Mouse (Mus musculus): Measurements from ENCODE around the gene Egln3. TPM values are rescaled to one million over a fixed set of nuclear protein-coding genes. Genes with fewer than 3 reads are reported as not detected.

Gene Egln3
- total and polyA plus RNA-seq, 3 experiments = 0.11 TPM; not detected in 2

DNA sequence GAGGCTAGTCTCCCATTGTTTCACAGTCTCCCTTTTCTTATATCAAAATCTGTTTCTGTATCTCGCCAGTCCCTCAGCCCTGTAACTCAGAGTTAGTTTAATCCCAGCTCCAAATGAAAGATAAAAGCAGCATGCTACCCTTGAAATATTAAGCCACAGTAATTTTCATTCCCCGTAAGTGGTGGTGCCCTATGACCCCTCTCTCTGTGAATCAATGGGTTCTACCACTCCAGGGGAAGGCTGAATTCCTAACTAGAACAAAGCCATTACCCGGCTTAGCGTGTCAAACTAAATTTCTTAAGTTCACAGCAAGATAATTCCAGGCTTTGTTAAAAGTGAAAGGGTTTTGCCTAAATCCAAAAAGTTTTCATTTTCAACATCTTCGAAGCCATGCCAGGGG lies 28.8 kb upstream of the Egln3 start (continued):
- no peak for TF ChIP-seq E2F4 (IDR thresholded peaks at IDR 0.05; ENCODE audit: insufficient replicate concordance, low read depth, low read length)
- TF ChIP-seq TBP (conservative IDR thresholded peaks at IDR 0.05; ENCODE audit: low read depth, low read length) = no peak

DNA sequence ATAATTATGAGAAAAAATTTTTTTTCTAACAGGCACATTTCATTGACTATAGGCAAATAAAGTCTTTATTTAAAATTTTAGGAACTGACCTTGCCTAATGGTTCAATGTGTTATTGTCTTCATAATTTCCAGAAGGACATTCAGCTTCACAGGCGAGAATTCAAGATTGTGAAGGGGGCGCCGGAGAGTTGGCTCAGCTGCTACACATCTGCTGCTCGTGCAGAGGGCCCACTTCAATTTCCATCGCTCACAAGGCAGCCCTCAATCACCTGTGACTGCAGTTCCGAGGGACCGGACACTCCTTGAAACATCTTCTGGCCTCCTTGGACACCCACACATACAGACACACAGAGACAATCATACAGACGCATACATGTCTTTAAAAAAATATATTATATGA lies 23.9 kb upstream of the Egln3 start:
- Histone ChIP-seq H3K4me1 (ENCODE audit: control insufficient read depth in 1 of 2, insufficient read depth in 2 of 2) (peaks cover 0 to 4% of the 10 kb centered on the region in 2 experiments; a peak in 1 of 4 replicates), H3K36me3 (replicated peaks in 1 of 2; ENCODE audit: control insufficient read depth in 1 of 2, insufficient read depth in 1 of 2, low read length in 1 of 2) (no peaks in the 10 kb centered on the region), H3K27me3 (replicated peaks) (no peaks in the 10 kb centered on the region), H3K9ac (ENCODE audit: insufficient read depth, low read depth) (no peak overlapping the region), H3K4me2 (ENCODE audit: insufficient read depth, low read depth, poor library complexity, severe bottlenecking) (no peak overlapping the region), H3K4me3 (replicated peaks in 1 of 3; ENCODE audit: low read depth in 2 of 3, low read length in 2 of 3, poor library complexity in 1 of 3) (no peak overlapping the region), H3K9me3 (replicated peaks; ENCODE audit: low read length) (no peaks in the 10 kb centered on the region), H3K79me2 (replicated peaks; ENCODE audit: control insufficient read depth, extremely low read depth, insufficient read depth, poor library complexity, severe bottlenecking) (no peaks in the 10 kb centered on the region), H3K27ac (ENCODE audit: insufficient read depth, low read depth) (no peak overlapping the region)
- in situ Hi-C loops (cut with MboI; ENCODE audit: low pct_ligation_motif_present, low pct_unique_long_range_greater_than_20kb, low sequenced_read_pairs) = no loop called here
- no peak for TF ChIP-seq MAFK (IDR thresholded peaks at IDR 0.05; ENCODE audit: insufficient replicate concordance, low read length)
- peak; percentile 26 for TF ChIP-seq RAD21 (IDR thresholded peaks at IDR 0.05; ENCODE audit: low read depth, low read length)
- peak in 1 of 2 experiments; percentile 39; a peak in 1 of 4 replicates for TF ChIP-seq CTCF (conservative IDR thresholded peaks at IDR 0.05 in 1 of 2, IDR thresholded peaks at IDR 0.05 in 1 of 2; ENCODE audit: low read depth in 2 of 2, low read length in 2 of 2)
- 0 out of 2 replicates have a peak, but pooled peaks have one; percentile 14 for TF ChIP-seq BHLHE40 (IDR thresholded peaks at IDR 0.05; ENCODE audit: low read depth, low read length)
- no peak for TF ChIP-seq E2F4 (IDR thresholded peaks at IDR 0.05; ENCODE audit: insufficient replicate concordance, low read depth, low read length)
- dilution Hi-C loops (cut with MboI; ENCODE audit: extremely low pct_ligation_motif_present, extremely low pct_unique_long_range_greater_than_20kb, low sequenced_read_pairs) = no loop called here
- DNase-seq (ENCODE audit: extremely low read depth) = no peak

DNA sequence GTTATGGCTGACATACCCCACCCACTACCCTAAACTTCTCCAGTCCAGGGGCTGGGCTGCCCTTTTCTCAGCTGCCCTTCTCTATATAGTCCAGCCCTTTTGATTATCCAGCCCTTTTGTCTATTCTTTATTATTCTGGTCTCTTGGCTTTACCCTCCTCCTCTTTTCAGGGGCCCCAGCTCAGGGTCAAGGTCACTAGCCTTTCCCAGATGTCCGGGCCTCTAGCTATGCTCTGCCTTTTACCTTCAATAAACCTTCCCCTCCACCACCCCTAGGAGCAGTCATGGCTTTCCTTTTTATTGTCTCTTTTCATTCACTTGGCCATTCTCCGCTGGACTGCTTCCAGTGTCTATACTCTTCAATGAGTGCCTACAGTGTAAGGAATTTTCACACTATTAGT lies 22.7 kb upstream of the Egln3 start:
- H3K4me1 ChIP-seq (ENCODE audit: control insufficient read depth in 1 of 2, insufficient read depth in 2 of 2) = peaks cover 0 to 4% of the 10 kb centered on the region in 2 experiments; a peak in 1 of 4 replicates
- no peaks in the 10 kb centered on the region for H3K27me3 ChIP-seq (replicated peaks)
- no peaks in the 10 kb centered on the region for H3K36me3 ChIP-seq (replicated peaks in 1 of 2; ENCODE audit: control insufficient read depth in 1 of 2, insufficient read depth in 1 of 2, low read length in 1 of 2)
- H3K9ac ChIP-seq (ENCODE audit: insufficient read depth, low read depth) = no peak overlapping the region
- H3K79me2 ChIP-seq (replicated peaks; ENCODE audit: control insufficient read depth, extremely low read depth, insufficient read depth, poor library complexity, severe bottlenecking) = no peaks in the 10 kb centered on the region
- H3K27ac ChIP-seq (ENCODE audit: insufficient read depth, low read depth) = no peak overlapping the region
- dilution Hi-C loops (cut with MboI; ENCODE audit: extremely low pct_ligation_motif_present, extremely low pct_unique_long_range_greater_than_20kb, low sequenced_read_pairs) = no loop called here
- H3K4me2 ChIP-seq (ENCODE audit: insufficient read depth, low read depth, poor library complexity, severe bottlenecking) = no peak overlapping the region
- TF ChIP-seq RCOR1 (conservative IDR thresholded peaks at IDR 0.05; ENCODE audit: low read depth, low read length) (no peak), EP300 (IDR thresholded peaks at IDR 0.05; ENCODE audit: low read length) (no peak), IRF4 (IDR thresholded peaks at IDR 0.05; ENCODE audit: low read depth, low read length) (no peak), NRF1 (IDR thresholded peaks at IDR 0.05; ENCODE audit: low read depth, low read length) (no peak), UBTF (IDR thresholded peaks at IDR 0.05; ENCODE audit: low read depth, low read length) (no peak)
- no peak overlapping the region for H3K4me3 ChIP-seq (replicated peaks in 1 of 3; ENCODE audit: low read depth in 2 of 3, low read length in 2 of 3, poor library complexity in 1 of 3)
- H3K9me3 ChIP-seq (replicated peaks; ENCODE audit: low read length) = no peaks in the 10 kb centered on the region
- in situ Hi-C loops (cut with MboI; ENCODE audit: low pct_ligation_motif_present, low pct_unique_long_range_greater_than_20kb, low sequenced_read_pairs) = no loop called here
- no peak for DNase-seq (ENCODE audit: extremely low read depth)

DNA sequence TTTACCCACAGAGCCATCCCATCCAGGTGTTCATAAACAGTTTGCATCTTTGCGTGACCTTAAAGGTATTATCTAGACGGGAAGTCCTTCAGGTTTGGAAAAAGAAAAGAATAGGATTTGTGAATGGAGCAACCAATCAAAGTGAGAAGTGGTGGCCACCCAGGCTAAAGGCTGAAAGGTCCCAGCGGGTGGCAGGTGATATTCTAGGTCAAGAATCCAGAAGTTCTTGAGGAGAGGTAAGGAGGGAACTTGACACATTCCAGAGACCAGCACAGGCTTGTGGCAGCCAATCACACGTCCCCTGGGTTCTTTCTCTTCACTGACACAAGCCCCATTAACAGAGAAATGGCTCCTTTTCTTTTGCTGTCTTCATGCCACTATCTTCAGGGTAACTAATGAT lies 21.9 kb upstream of the Egln3 start:
- in situ Hi-C loops (cut with MboI; ENCODE audit: low pct_ligation_motif_present, low pct_unique_long_range_greater_than_20kb, low sequenced_read_pairs) (no loop called here), dilution Hi-C loops (cut with MboI; ENCODE audit: extremely low pct_ligation_motif_present, extremely low pct_unique_long_range_greater_than_20kb, low sequenced_read_pairs) (no loop called here)
- no peak for TF ChIP-seq CTCF (conservative IDR thresholded peaks at IDR 0.05 in 1 of 2, IDR thresholded peaks at IDR 0.05 in 1 of 2; ENCODE audit: low read depth in 2 of 2, low read length in 2 of 2)
- no peak for TF ChIP-seq EP300 (IDR thresholded peaks at IDR 0.05; ENCODE audit: low read length)
- no peak for TF ChIP-seq CHD1 (IDR thresholded peaks at IDR 0.05; ENCODE audit: low read depth, low read length)
- TF ChIP-seq POLR2AphosphoS2 (IDR thresholded peaks at IDR 0.05; ENCODE audit: low read depth, low read length) = no peak
- no peak for TF ChIP-seq GABPA (IDR thresholded peaks at IDR 0.05; ENCODE audit: insufficient replicate concordance, low read depth, low read length)
- TF ChIP-seq E2F4 (IDR thresholded peaks at IDR 0.05; ENCODE audit: insufficient replicate concordance, low read depth, low read length) = no peak
- TF ChIP-seq MAZ (IDR thresholded peaks at IDR 0.05; ENCODE audit: low read depth, low read length) = no peak
- TF ChIP-seq ZNF384 (IDR thresholded peaks at IDR 0.05; ENCODE audit: low read depth, low read length) = no peak
- TF ChIP-seq CHD2 (IDR thresholded peaks at IDR 0.05; ENCODE audit: low read length) = no peak
- H3K36me3 ChIP-seq (replicated peaks in 1 of 2; ENCODE audit: control insufficient read depth in 1 of 2, insufficient read depth in 1 of 2, low read length in 1 of 2) = no peaks in the 10 kb centered on the region
- H3K9ac ChIP-seq (ENCODE audit: insufficient read depth, low read depth) = no peak overlapping the region
- no peak overlapping the region for H3K27ac ChIP-seq (ENCODE audit: insufficient read depth, low read depth)
- H3K4me1 ChIP-seq (ENCODE audit: control insufficient read depth in 1 of 2, insufficient read depth in 2 of 2) = peaks cover 0 to under 1% of the 10 kb centered on the region in 2 experiments; a peak in 1 of 4 replicates
- H3K4me2 ChIP-seq (ENCODE audit: insufficient read depth, low read depth, poor library complexity, severe bottlenecking) = no peak overlapping the region
- H3K79me2 ChIP-seq (replicated peaks; ENCODE audit: control insufficient read depth, extremely low read depth, insufficient read depth, poor library complexity, severe bottlenecking) = no peaks in the 10 kb centered on the region
- no peak overlapping the region for H3K4me3 ChIP-seq (replicated peaks in 1 of 3; ENCODE audit: low read depth in 2 of 3, low read length in 2 of 3, poor library complexity in 1 of 3)
- no peaks in the 10 kb centered on the region for H3K27me3 ChIP-seq (replicated peaks)
- DNase-seq (ENCODE audit: extremely low read depth) = no peak
- H3K9me3 ChIP-seq (replicated peaks; ENCODE audit: low read length) = no peaks in the 10 kb centered on the region
